Mouse (Mus musculus): ENCODE results near the gene Plpp1. TPM values are rescaled to one million over a fixed set of nuclear protein-coding genes. Genes with fewer than 3 reads are reported as not detected.
A peak's percentile ranks its signal among the peaks of the same experiment; 100 is the strongest.

Plpp1 gene
- polyA plus RNA-seq, 1 experiment from 2014 or later, result 135 TPM

GRCm38 (mm10) chr13:112761787-112762186, 38.8 kb upstream of the Plpp1 start:
- no peaks in the 10 kb centered on the region for H3K36me3 ChIP-seq (ENCODE audit: insufficient read depth, low read length)
- no peak for TF ChIP-seq CTCF (IDR thresholded peaks at IDR 0.05; ENCODE audit: low read depth)
- H3K4me3 ChIP-seq (replicated peaks; ENCODE audit: low read depth, low read length), result no peak overlapping the region
- WGBS, result 39% methylated on average over 1 of the region's 1 CpGs
- no peaks in the 10 kb centered on the region for H3K9me3 ChIP-seq (replicated peaks; ENCODE audit: low read length)
- no peak overlapping the region for H3K4me2 ChIP-seq (ENCODE audit: low read length)
- no peaks in the 10 kb centered on the region for H3K27me3 ChIP-seq (ENCODE audit: insufficient read depth, low read length)
- H3K4me1 ChIP-seq (replicated peaks; ENCODE audit: insufficient read depth, low read length), result peaks cover 15% of the 10 kb centered on the region
- DNase-seq (ENCODE audit: low spot score), result peak; percentile 60
- no peak overlapping the region for H3K9ac ChIP-seq (ENCODE audit: low read depth, low read length)
- H3K27ac ChIP-seq, result peak overlapping the region; percentile 79
- no peak for ATAC-seq (replicated peaks; ENCODE audit: low FRiP score, low read depth)

- Histone ChIP-seq H3K4me3 (replicated peaks; ENCODE audit: low read depth, low read length) (no peak overlapping the region), H3K36me3 (ENCODE audit: insufficient read depth, low read length) (no peaks in the 10 kb centered on the region), H3K4me1 (replicated peaks; ENCODE audit: insufficient read depth, low read length) (peaks cover 15% of the 10 kb centered on the region), H3K4me2 (ENCODE audit: low read length) (no peak overlapping the region), H3K9me3 (replicated peaks; ENCODE audit: low read length) (no peaks in the 10 kb centered on the region), H3K27me3 (ENCODE audit: insufficient read depth, low read length) (no peaks in the 10 kb centered on the region), H3K27ac (peak overlapping the region; percentile 80; the same call in 1 of the 2 replicates), H3K9ac (ENCODE audit: low read depth, low read length) (no peak overlapping the region)
- 16% methylated on average over 4 of the region's 4 CpGs for WGBS
- DNase-seq (ENCODE audit: low spot score) (peak; percentile 83), ATAC-seq (replicated peaks; ENCODE audit: low FRiP score, low read depth) (no peak)
- no peak for TF ChIP-seq CTCF (IDR thresholded peaks at IDR 0.05; ENCODE audit: low read depth)
Measured at GRCm38 (mm10) chr13:112762548-112762947, 38.0 kb upstream of the Plpp1 start.

- TF ChIP-seq CTCF (IDR thresholded peaks at IDR 0.05; ENCODE audit: low read depth), result no peak
Measured at GRCm38 (mm10) chr13:112763531-112764091, 37.0 kb upstream of the Plpp1 start.

GRCm38 (mm10) chr13:112764556-112764955, 36.0 kb upstream of the Plpp1 start:
- no peaks in the 10 kb centered on the region for H3K27me3 ChIP-seq (ENCODE audit: insufficient read depth, low read length)
- no peaks in the 10 kb centered on the region for H3K9me3 ChIP-seq (replicated peaks; ENCODE audit: low read length)
- 50% methylated on average over 5 of the region's 5 CpGs for WGBS
- no peak overlapping the region for H3K9ac ChIP-seq (ENCODE audit: low read depth, low read length)
- H3K27ac ChIP-seq, result peak overlapping the region; percentile 80
- no peak for TF ChIP-seq CTCF (IDR thresholded peaks at IDR 0.05; ENCODE audit: low read depth)
- ATAC-seq (replicated peaks; ENCODE audit: low FRiP score, low read depth) (no peak), DNase-seq (ENCODE audit: low spot score) (peak; percentile 56)
- peaks cover 15% of the 10 kb centered on the region for H3K4me1 ChIP-seq (replicated peaks; ENCODE audit: insufficient read depth, low read length)
- H3K4me2 ChIP-seq (ENCODE audit: low read length), result no peak overlapping the region
- H3K36me3 ChIP-seq (ENCODE audit: insufficient read depth, low read length), result no peaks in the 10 kb centered on the region
- H3K4me3 ChIP-seq (replicated peaks; ENCODE audit: low read depth, low read length), result no peak overlapping the region

More at GRCm38 (mm10) chr13:112763531-112764091, 37.0 kb upstream of the Plpp1 start:
- WGBS, result 50% methylated on average over 10 of the region's 10 CpGs
- Histone ChIP-seq H3K9me3 (replicated peaks; ENCODE audit: low read length) (no peaks in the 10 kb centered on the region), H3K4me1 (replicated peaks; ENCODE audit: insufficient read depth, low read length) (peaks cover 15% of the 10 kb centered on the region), H3K27me3 (ENCODE audit: insufficient read depth, low read length) (no peaks in the 10 kb centered on the region), H3K27ac (peak overlapping the region; percentile 80), H3K9ac (ENCODE audit: low read depth, low read length) (no peak overlapping the region), H3K4me3 (replicated peaks; ENCODE audit: low read depth, low read length) (no peak overlapping the region), H3K36me3 (ENCODE audit: insufficient read depth, low read length) (no peaks in the 10 kb centered on the region), H3K4me2 (ENCODE audit: low read length) (no peak overlapping the region)
- ATAC-seq (replicated peaks; ENCODE audit: low FRiP score, low read depth) (no peak), DNase-seq (ENCODE audit: low spot score) (peak; percentile 54)

- Histone ChIP-seq H3K9ac (ENCODE audit: low read depth, low read length) (no peak overlapping the region), H3K4me3 (replicated peaks; ENCODE audit: low read depth, low read length) (no peak overlapping the region), H3K36me3 (ENCODE audit: insufficient read depth, low read length) (no peaks in the 10 kb centered on the region), H3K4me2 (ENCODE audit: low read length) (no peak overlapping the region), H3K4me1 (replicated peaks; ENCODE audit: insufficient read depth, low read length) (peaks cover 10% of the 10 kb centered on the region), H3K27ac (peak overlapping the region; percentile 31; the same call in 1 of the 2 replicates), H3K27me3 (ENCODE audit: insufficient read depth, low read length) (no peaks in the 10 kb centered on the region), H3K9me3 (replicated peaks; ENCODE audit: low read length) (no peaks in the 10 kb centered on the region)
- no peak for TF ChIP-seq CTCF (IDR thresholded peaks at IDR 0.05; ENCODE audit: low read depth)
- DNase-seq (ENCODE audit: low spot score) (no peak), ATAC-seq (replicated peaks; ENCODE audit: low FRiP score, low read depth) (no peak)
- 93% methylated on average over 3 of the region's 3 CpGs for WGBS
Measured at GRCm38 (mm10) chr13:112765654-112766053, 34.9 kb upstream of the Plpp1 start.

GRCm38 (mm10) chr13:112770528-112771328, 29.9 kb upstream of the Plpp1 start:
- peak; percentile 86 for DNase-seq (ENCODE audit: low spot score)

More at GRCm38 (mm10) chr13:112770528-112771328, 29.9 kb upstream of the Plpp1 start:
- Histone ChIP-seq H3K4me2 (ENCODE audit: low read length) (no peak overlapping the region), H3K4me3 (replicated peaks; ENCODE audit: low read depth, low read length) (no peak overlapping the region), H3K27me3 (ENCODE audit: insufficient read depth, low read length) (no peaks in the 10 kb centered on the region), H3K27ac (peak overlapping the region; percentile 65), H3K36me3 (ENCODE audit: insufficient read depth, low read length) (no peaks in the 10 kb centered on the region), H3K9me3 (replicated peaks; ENCODE audit: low read length) (no peaks in the 10 kb centered on the region), H3K9ac (ENCODE audit: low read depth, low read length) (no peak overlapping the region), H3K4me1 (replicated peaks; ENCODE audit: insufficient read depth, low read length) (no peaks in the 10 kb centered on the region)
- ATAC-seq (replicated peaks; ENCODE audit: low FRiP score, low read depth), result peak; percentile 62; the same call in 1 of the 2 replicates
- WGBS, result 24% methylated on average over 11 of the region's 11 CpGs
- no peak for TF ChIP-seq CTCF (IDR thresholded peaks at IDR 0.05; ENCODE audit: low read depth)
